Mouse (Mus musculus) spleen, adult 18-20 months (tissue): ENCODE data around the gene Cox15.

Experiments used
- DNase-seq, 2 experiments: peaks; one replicate each; pipeline ENCODE4 v3.0.0; 2022; ENCODE audit warnings: mixed read lengths in 2 of 2

The Cox15 gene

DNA sequence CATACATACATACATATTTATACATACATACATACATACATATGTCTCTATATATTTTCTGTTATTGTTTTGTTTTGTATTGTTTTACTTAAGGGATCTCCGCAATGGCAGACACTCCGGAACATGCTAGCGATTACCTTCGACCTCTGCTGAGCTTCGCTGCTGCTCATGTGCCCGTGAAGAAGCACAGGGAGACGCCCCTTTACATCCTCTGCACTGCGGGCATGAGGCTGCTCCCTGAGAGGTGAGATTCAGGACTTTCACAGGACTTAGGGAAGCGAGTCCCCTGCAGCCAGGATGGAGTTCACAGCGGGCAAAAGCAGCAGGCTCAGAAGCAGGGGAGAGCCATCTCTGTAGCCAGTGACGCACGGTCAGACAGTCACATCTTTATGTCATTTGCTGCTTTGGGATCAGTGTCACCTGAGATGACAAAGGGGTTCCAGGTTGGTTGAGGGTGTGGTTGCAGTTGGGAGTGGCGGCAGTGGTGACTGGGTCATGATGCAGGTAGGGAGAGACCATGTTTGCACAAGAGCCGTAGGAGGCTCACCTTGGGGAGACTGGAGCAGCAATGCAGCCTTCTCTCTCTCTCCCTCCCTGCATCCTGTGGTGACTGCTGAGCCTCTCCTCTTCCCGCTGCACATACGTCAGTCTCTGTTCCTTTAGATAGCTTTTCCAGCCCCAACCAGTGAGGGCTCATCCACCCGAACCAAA is 47.9 kb downstream of the Cox15 start:
- DNase-seq = no peak

DNA sequence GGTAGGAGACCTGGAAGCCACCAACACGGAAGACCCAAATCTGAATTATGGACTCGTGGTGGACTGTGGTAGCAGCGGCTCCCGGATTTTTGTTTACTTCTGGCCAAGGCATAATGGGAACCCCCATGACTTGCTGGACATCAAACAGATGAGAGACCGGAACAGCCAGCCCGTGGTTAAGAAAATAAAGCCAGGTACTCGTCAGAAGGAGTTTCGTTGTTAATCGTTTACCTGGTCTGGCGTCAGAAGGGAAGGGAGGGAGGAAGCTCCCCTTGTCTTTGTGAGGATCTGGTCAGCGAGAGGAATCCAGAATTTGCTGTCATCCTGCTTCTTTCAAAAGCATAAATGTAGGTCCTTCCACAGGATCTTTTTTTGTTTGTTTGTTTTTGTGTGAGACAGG is 48.6 kb downstream of the Cox15 start:
- DNase-seq = no peak

DNA sequence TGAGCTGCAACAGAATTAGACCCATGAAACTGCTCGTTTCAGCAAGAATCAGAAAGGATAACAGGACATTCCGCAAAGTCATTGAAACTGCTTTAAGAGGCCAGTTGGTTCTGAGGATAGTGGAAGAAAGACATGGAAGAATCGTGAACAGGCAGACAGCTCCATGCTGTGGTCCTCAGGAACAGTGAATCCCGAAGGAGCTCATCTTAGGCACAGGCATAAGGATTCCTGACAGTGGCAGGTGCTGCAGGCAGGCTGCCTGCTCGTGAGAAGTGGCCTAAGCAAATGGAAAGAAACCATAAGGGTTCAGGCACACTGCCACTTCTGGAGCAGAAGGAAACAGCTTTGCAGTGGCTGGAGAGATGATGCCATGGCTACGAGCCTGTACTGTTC is 53.0 kb downstream of the Cox15 start:
- no peak for DNase-seq

- DNase-seq = no peak
Measured at GRCm38 (mm10) chr19:43699021-43699762, 53.6 kb downstream of the Cox15 start.

- DNase-seq = no peak
Measured at GRCm38 (mm10) chr19:43697666-43698370, 55.0 kb downstream of the Cox15 start.

- no peak for DNase-seq
Measured at GRCm38 (mm10) chr19:43695514-43695964, 57.3 kb downstream of the Cox15 start.

GRCm38 (mm10) chr19:43692815-43693214 is 60.0 kb downstream of the Cox15 start:
- DNase-seq = no peak

DNA sequence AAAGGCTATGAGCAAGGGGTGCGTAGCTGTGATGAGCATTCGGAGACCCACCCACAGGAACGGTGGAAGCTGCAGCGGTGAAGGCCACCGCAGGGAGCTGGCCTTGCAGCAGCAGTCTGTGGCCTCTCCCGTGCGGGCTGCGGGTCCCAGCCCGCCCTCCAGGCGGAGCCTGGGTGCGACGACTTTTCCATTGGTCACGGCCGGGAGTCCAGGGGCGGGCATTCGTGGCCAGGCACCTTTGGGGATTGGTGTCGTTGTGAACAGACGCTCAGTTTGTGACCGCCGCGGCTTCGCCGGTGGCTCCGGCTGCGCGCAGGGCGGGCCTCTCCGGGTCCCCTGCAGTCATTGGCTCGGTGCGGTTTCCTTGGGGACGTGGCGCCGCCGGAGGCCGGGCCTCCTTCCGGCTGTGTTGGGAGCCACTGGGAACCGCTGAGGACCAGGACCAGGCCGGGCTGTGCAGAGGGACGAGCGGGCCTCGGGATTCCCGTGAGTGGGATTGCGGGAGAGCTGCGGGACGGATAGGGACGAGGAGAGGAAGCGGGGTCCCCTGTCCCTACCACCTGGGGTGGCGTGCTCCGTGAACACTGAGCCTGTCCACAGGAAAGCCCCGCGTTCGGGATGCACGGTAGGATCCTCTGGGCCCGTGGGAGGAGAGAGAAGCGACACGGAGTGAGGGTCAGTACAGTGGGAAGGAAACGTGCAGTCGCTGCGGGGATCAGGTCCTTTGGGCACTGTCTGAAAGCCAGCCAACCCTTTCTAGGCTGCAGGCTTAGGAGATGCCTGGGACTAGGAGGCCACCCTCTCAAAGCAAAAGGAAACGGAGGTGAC is 63.2 kb downstream of the Cox15 start, which contains the start of gene Entpd7:
Gene Entpd7, plus strand, starts transcription at position 254 of the 828 bp plus-strand sequence.
- DNase-seq = peak; percentile 87 to 92
